15 mouse cellular contexts compared by ENCODE assay signal in the genomic region with DNA sequence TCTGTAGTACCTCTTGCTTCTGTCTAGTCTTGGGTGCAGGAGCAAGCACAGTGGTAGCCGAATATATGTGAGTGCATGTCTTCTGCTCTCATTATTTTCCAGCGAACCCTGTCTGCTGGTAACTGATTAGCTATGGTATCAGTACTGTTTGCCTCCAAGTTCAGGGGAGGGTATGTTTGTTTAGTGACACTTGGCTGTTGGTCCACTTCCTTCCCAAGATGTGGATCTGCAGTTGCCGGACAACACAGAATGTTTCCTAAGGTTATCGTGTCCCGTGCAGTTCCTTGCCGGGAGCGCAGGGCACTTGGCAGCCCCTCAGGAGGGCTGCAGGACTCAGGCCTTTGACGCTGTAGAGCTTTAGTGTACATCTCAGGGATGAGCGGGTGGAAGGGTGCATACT.
A peak's percentile ranks its signal among the peaks of the same experiment; 100 is the strongest.
DNase-seq lines count a peak whose midpoint lies in the region; ATAC-seq lines count a peak whose summit lies in the region.
"Had no signal": no experiment of that assay in that cellular context is flagged by ENCODE, and none has a peak within 500 bp of the region (broad histone marks: within the 10 kb centered on the region; RNA-seq: fewer than 3 reads in every experiment).

No protein-coding gene starts in this region.

- H3K27ac ChIP-seq in heart, embryonic 14.5 days (replicated peaks in 1 of 2; ENCODE audit: control insufficient read depth in 1 of 2, insufficient read depth in 1 of 2, low read depth in 2 of 2, low read length in 2 of 2) = no peak overlapping the region
- H3K27ac ChIP-seq: hindbrain, embryonic 10.5 days had no signal

- H3K36me3 ChIP-seq in heart, embryonic 14.5 days (ENCODE audit: control insufficient read depth, insufficient read depth, low read length) = peaks cover 4% of the 10 kb centered on the region

- no peak for DNase-seq in heart, postnatal 14 days
- DNase-seq in urinary bladder, postnatal 14 days (ENCODE audit: low spot score) = peak; percentile 41
- no peak for DNase-seq in urinary bladder, postnatal 10 days (ENCODE audit: low spot score)
- DNase-seq in lung, postnatal 14 days = peak; percentile 30
- DNase-seq in MN1 (ENCODE audit: low spot score) = no peak
- DNase-seq in gastrocnemius, postnatal 36 days = no peak
- DNase-seq in frontal cortex, adult 2 months (ENCODE audit: extremely low spot score in 1 of 2, low spot score in 1 of 2) = no peak
- DNase-seq: adrenal gland, adult 8-10 months; cerebellum, adult 9-10 months; embryo, embryonic 11 days; forebrain, postnatal 0 days; kidney, adult 11 months; midbrain, embryonic 14.5 days had no signal

- H3K4me3 ChIP-seq in heart, embryonic 14.5 days (ENCODE audit: control insufficient read depth in 1 of 2, insufficient read depth in 1 of 2, low read depth in 1 of 2, low read length in 2 of 2) = no peak overlapping the region
- H3K4me3 ChIP-seq: hindbrain, embryonic 10.5 days had no signal

- peak; percentile 50 for ATAC-seq in heart, embryonic 14.5 days (ENCODE audit: insufficient number of reproducible peaks, insufficient read depth, low FRiP score, low read depth)
- ATAC-seq: forebrain, postnatal 0 days had no signal

- WGBS in heart, embryonic 14.5 days = 54% methylated on average over 9 of the region's 9 CpGs

- H3K27me3 ChIP-seq in heart, embryonic 14.5 days (ENCODE audit: control insufficient read depth, insufficient read depth, low read length) = peaks cover 6% of the 10 kb centered on the region; the same call in 1 of the 2 replicates

- H3K4me2 ChIP-seq in heart, embryonic 14.5 days (ENCODE audit: low read length) = no peak overlapping the region

- H3K4me1 ChIP-seq in heart, embryonic 14.5 days (ENCODE audit: control insufficient read depth in 2 of 2, insufficient read depth in 2 of 2, low read length in 2 of 2) = 0 out of 4 replicates have a peak, but pooled peaks cover 3 to 4% of the 10 kb centered on the region in 2 experiments

- no peaks in the 10 kb centered on the region for H3K9me3 ChIP-seq in heart, embryonic 14.5 days (ENCODE audit: control insufficient read depth, low read length)
- H3K9me3 ChIP-seq: hindbrain, embryonic 10.5 days had no signal

- H3K9ac ChIP-seq in heart, embryonic 14.5 days (ENCODE audit: low read length) = no peak overlapping the region
- H3K9ac ChIP-seq: forebrain, postnatal 0 days had no signal

- intact Hi-C loops in heart, postnatal 14 days (cut with DNase I) = no loop called here
- intact Hi-C loops in gastrocnemius, postnatal 36 days (cut with DNase I) = loop anchor here (5.0 kb wide), 1 partner anchor 84 kb away; no protein-coding TSS in a partner anchor

Comparison
In these comparisons a context has a peak if more than half of its experiments do, and no peak if none do; other contexts are left out.
1. DNase-seq: peak in urinary bladder, postnatal 14 days (single experiment) and lung, postnatal 14 days (single experiment); none in heart, postnatal 14 days (0 of 2), urinary bladder, postnatal 10 days (single experiment), MN1 (single experiment), gastrocnemius, postnatal 36 days (0 of 2) and frontal cortex, adult 2 months (0 of 2).